9 mouse cellular contexts compared by ENCODE assay signal in the genomic region with DNA sequence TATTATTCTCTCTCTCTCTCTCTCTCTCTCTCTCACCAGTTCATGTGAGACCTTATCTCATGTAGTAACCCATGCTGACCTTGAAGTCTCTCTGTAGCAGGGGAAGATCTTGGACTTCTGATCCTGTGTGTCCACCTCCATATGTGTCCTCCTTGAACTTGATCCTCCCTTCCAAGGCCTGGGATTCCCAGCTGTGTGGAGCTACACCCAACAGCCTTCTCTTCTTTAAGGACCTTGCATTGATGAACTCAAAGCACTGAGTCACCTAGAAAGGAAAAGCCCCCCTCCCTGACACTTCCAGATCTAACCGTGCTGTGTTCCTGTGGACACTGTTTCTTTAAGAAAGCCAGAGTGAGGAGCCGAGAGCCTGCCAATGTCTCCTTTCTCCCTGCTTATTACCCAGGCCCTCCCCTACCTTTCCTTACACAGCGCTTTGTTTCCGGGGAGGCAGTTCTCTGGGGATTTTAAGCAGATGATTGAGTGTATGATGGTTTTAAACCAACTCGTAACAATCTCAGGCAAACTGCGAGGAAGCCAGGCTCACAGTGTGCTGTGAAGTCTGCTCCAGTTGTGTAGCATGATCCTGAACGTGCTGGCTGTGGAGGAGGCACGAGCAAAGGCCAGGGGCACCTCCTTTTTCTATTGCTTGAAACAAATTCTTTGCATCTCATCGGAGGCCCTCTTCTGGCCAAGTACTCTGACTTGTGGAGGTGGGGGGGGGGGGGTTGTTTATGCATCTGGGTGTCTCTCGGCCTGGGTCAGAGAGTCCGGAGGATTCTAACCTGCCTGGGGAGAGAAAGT.
A peak's percentile ranks its signal among the peaks of the same experiment; 100 is the strongest.
DNase-seq lines count a peak whose midpoint lies in the region; ATAC-seq and TF ChIP-seq lines count a peak whose summit lies in the region.
"Had no signal": no experiment of that assay in that cellular context is flagged by ENCODE, and none has a peak within 500 bp of the region (broad histone marks: within the 10 kb centered on the region; RNA-seq: fewer than 3 reads in every experiment).

No protein-coding gene starts in this region.

- H3K36me3 ChIP-seq in embryonic facial prominence, embryonic 15.5 days: peaks cover 4% of the 10 kb centered on the region; the same call in 1 of the 2 replicates
- no peaks in the 10 kb centered on the region for H3K36me3 ChIP-seq in hindbrain, embryonic 12.5 days
- H3K36me3 ChIP-seq in midbrain, postnatal 0 days (ENCODE audit: insufficient read depth, low read length): no peaks in the 10 kb centered on the region
- no peaks in the 10 kb centered on the region for H3K36me3 ChIP-seq in liver, postnatal 0 days (replicated peaks; ENCODE audit: insufficient read depth, low read length)

- H3K27ac ChIP-seq in left cerebral cortex, adult 2 months: peak overlapping the region; percentile 29; the same call in 1 of the 2 replicates
- peak overlapping the region; percentile 52 for H3K27ac ChIP-seq in embryonic facial prominence, embryonic 15.5 days (replicated peaks)
- peak overlapping the region; percentile 75 for H3K27ac ChIP-seq in hindbrain, embryonic 12.5 days
- H3K27ac ChIP-seq in midbrain, postnatal 0 days (ENCODE audit: low read depth, low read length): peak overlapping the region; percentile 49
- H3K27ac ChIP-seq in liver, postnatal 0 days (ENCODE audit: low read depth): no peak overlapping the region
- H3K27ac ChIP-seq: macrophage had no signal

- WGBS in embryonic facial prominence, embryonic 15.5 days: 13% methylated on average over 11 of the region's 11 CpGs
- WGBS in hindbrain, embryonic 12.5 days: 12% methylated on average over 11 of the region's 11 CpGs
- 9% methylated on average over 11 of the region's 11 CpGs for WGBS in midbrain, postnatal 0 days
- WGBS in liver, postnatal 0 days (ENCODE audit: insufficient replicate concordance): 50% methylated on average over 11 of the region's 11 CpGs

- peak in 1 of 2 experiments; percentile 20 for DNase-seq in left cerebral cortex, adult 2 months (ENCODE audit: extremely low spot score in 1 of 2, low spot score in 2 of 2)
- DNase-seq in left cerebral cortex, postnatal 10 days (ENCODE audit: extremely low spot score in 1 of 2, low spot score in 2 of 2): no peak
- DNase-seq in midbrain, postnatal 0 days (ENCODE audit: low spot score): peak; percentile 57
- no peak for DNase-seq in liver, postnatal 0 days
- DNase-seq in spleen, postnatal 36 days (ENCODE audit: low spot score in 2 of 2): no peak
- no peak for DNase-seq in left cerebral cortex, adult 11 months (ENCODE audit: low spot score)

- peak overlapping the region; percentile 28 for H3K4me2 ChIP-seq in embryonic facial prominence, embryonic 15.5 days (replicated peaks)
- H3K4me2 ChIP-seq in hindbrain, embryonic 12.5 days (replicated peaks): peak overlapping the region; percentile 39
- peak overlapping the region; percentile 23 for H3K4me2 ChIP-seq in midbrain, postnatal 0 days (ENCODE audit: low read depth, low read length, poor library complexity, severe bottlenecking)
- H3K4me2 ChIP-seq in liver, postnatal 0 days (ENCODE audit: low read depth, low read length): no peak overlapping the region

- H3K9me3 ChIP-seq in embryonic facial prominence, embryonic 15.5 days (replicated peaks): no peaks in the 10 kb centered on the region
- H3K9me3 ChIP-seq in hindbrain, embryonic 12.5 days (replicated peaks): no peaks in the 10 kb centered on the region
- H3K9me3 ChIP-seq in midbrain, postnatal 0 days (ENCODE audit: low read length): no peaks in the 10 kb centered on the region
- no peaks in the 10 kb centered on the region for H3K9me3 ChIP-seq in liver, postnatal 0 days (ENCODE audit: low read length)

- intact Hi-C loops in left cerebral cortex, adult 2 months (cut with DNase I): no loop called here
- intact Hi-C loops in left cerebral cortex, postnatal 10 days (cut with DNase I): no loop called here

- no peaks in the 10 kb centered on the region for H3K27me3 ChIP-seq in embryonic facial prominence, embryonic 15.5 days
- no peaks in the 10 kb centered on the region for H3K27me3 ChIP-seq in hindbrain, embryonic 12.5 days
- no peaks in the 10 kb centered on the region for H3K27me3 ChIP-seq in midbrain, postnatal 0 days (ENCODE audit: insufficient read depth, low read length)
- H3K27me3 ChIP-seq in liver, postnatal 0 days (ENCODE audit: insufficient read depth, low read length): no peaks in the 10 kb centered on the region

- H3K4me1 ChIP-seq in embryonic facial prominence, embryonic 15.5 days: peaks cover 21% of the 10 kb centered on the region
- peaks cover 42% of the 10 kb centered on the region for H3K4me1 ChIP-seq in hindbrain, embryonic 12.5 days
- peaks cover 7% of the 10 kb centered on the region; the same call in 1 of the 2 replicates for H3K4me1 ChIP-seq in midbrain, postnatal 0 days (ENCODE audit: insufficient read depth, low read length)
- peaks cover 7% of the 10 kb centered on the region for H3K4me1 ChIP-seq in liver, postnatal 0 days (ENCODE audit: insufficient read depth)

- TF ChIP-seq EP300 in liver, postnatal 0 days (IDR thresholded peaks at IDR 0.05; ENCODE audit: low read depth): no peak

- H3K9ac ChIP-seq in embryonic facial prominence, embryonic 15.5 days: no peak overlapping the region
- peak overlapping the region; percentile 51 for H3K9ac ChIP-seq in hindbrain, embryonic 12.5 days
- H3K9ac ChIP-seq in midbrain, postnatal 0 days (replicated peaks; ENCODE audit: low read length, poor library complexity, severe bottlenecking): no peak overlapping the region
- H3K9ac ChIP-seq in liver, postnatal 0 days (replicated peaks): no peak overlapping the region

- H3K4me3 ChIP-seq in left cerebral cortex, adult 2 months: peak overlapping the region; percentile 28
- no peak overlapping the region for H3K4me3 ChIP-seq in embryonic facial prominence, embryonic 15.5 days (replicated peaks)
- H3K4me3 ChIP-seq in hindbrain, embryonic 12.5 days: no peak overlapping the region
- 0 out of 2 replicates have a peak overlapping the region, but pooled peaks have one; percentile 1 for H3K4me3 ChIP-seq in midbrain, postnatal 0 days (ENCODE audit: low read depth, low read length)
- no peak overlapping the region for H3K4me3 ChIP-seq in liver, postnatal 0 days (ENCODE audit: low read depth, low read length)

- TF ChIP-seq CTCF in left cerebral cortex, adult 2 months (IDR thresholded peaks at IDR 0.05): no peak; the same call in 1 of the 2 replicates
- TF ChIP-seq CTCF in midbrain, postnatal 0 days (IDR thresholded peaks at IDR 0.05): 0 out of 2 replicates have a peak, but pooled peaks have one; percentile 3
- TF ChIP-seq CTCF in liver, postnatal 0 days (IDR thresholded peaks at IDR 0.05; ENCODE audit: low read depth): no peak

- ATAC-seq in embryonic facial prominence, embryonic 15.5 days (ENCODE audit: insufficient number of reproducible peaks, low FRiP score, low TSS enrichment, low read depth): peak; percentile 47
- ATAC-seq in hindbrain, embryonic 12.5 days (ENCODE audit: low FRiP score): peak; percentile 43; the same call in 1 of the 2 replicates
- ATAC-seq in midbrain, postnatal 0 days (ENCODE audit: low FRiP score): peak; percentile 44; the same call in 1 of the 2 replicates
- no peak for ATAC-seq in liver, postnatal 0 days

Comparison
In these comparisons a context has a peak if more than half of its experiments do, and no peak if none do; other contexts are left out.
1. H3K4me3 ChIP-seq: peak in left cerebral cortex, adult 2 months (single experiment) and midbrain, postnatal 0 days (single experiment); none in embryonic facial prominence, embryonic 15.5 days (single experiment), hindbrain, embryonic 12.5 days (single experiment) and liver, postnatal 0 days (single experiment).